In genomic region chr7:25705801-25706251, GRCm38 (mm10) we compare ENCODE assay signal across 9 mouse cellular contexts. TPM values are rescaled to one million over a fixed set of nuclear protein-coding genes. Genes with fewer than 3 reads are reported as not detected.
DNase-seq lines count a peak whose midpoint lies in the region; ATAC-seq lines count a peak whose summit lies in the region.
"Had no signal": no experiment of that assay in that cellular context is flagged by ENCODE, and none has a peak within 500 bp of the region (broad histone marks: within the 10 kb centered on the region; RNA-seq: fewer than 3 reads in every experiment).

No protein-coding gene starts in this region.

- H3K27me3 ChIP-seq in intestine, embryonic 16.5 days (replicated peaks; ENCODE audit: control insufficient read depth, insufficient read depth, low read length), result no peaks in the 10 kb centered on the region
- H3K27me3 ChIP-seq in limb, embryonic 10.5 days (ENCODE audit: low read depth, poor library complexity, severe bottlenecking), result peaks cover 29% of the 10 kb centered on the region

- peak; percentile 38 for ATAC-seq in intestine, embryonic 16.5 days
- peak; percentile 38 for ATAC-seq in megakaryocyte, adult 5-6 weeks (ENCODE audit: poor library complexity, severe bottlenecking)
- no peak for ATAC-seq in activated CD4-positive, CD25-positive, alpha-beta regulatory T cell, adult 4 months

- peak; percentile 56 to 67 for DNase-seq in left cerebral cortex, adult 18-20 months (ENCODE audit: low spot score in 2 of 2)
- DNase-seq in left cerebral cortex, adult 11 months (ENCODE audit: low spot score), result no peak
- no peak for DNase-seq in limb, embryonic 10.5 days (ENCODE audit: low spot score)
- DNase-seq in layer of hippocampus, adult 8-10 months (ENCODE audit: low spot score in 2 of 2), result no peak

- H3K4me1 ChIP-seq in brown adipose tissue, adult 24 weeks (ENCODE audit: control insufficient read depth, insufficient read depth, insufficient read length, low read length), result peaks cover 42% of the 10 kb centered on the region
- H3K4me1 ChIP-seq in intestine, embryonic 16.5 days (ENCODE audit: control insufficient read depth, insufficient read depth, low read length), result peaks cover 52% of the 10 kb centered on the region
- H3K4me1 ChIP-seq in limb, embryonic 10.5 days, result peaks cover 54% of the 10 kb centered on the region

- no peak overlapping the region for H3K4me2 ChIP-seq in intestine, embryonic 16.5 days (ENCODE audit: low read depth, low read length)

- WGBS in intestine, embryonic 16.5 days, result 42% methylated on average over 6 of the region's 6 CpGs
- WGBS in limb, embryonic 10.5 days, result 66% methylated on average over 6 of the region's 6 CpGs

- peak overlapping the region; percentile 97 for H3K27ac ChIP-seq in brown adipose tissue, adult 24 weeks (replicated peaks; ENCODE audit: low read depth, low read length)
- peak overlapping the region; percentile 77 for H3K27ac ChIP-seq in intestine, embryonic 16.5 days (ENCODE audit: low read length)
- no peak overlapping the region for H3K27ac ChIP-seq in limb, embryonic 10.5 days

- H3K4me3 ChIP-seq in brown adipose tissue, adult 24 weeks (ENCODE audit: insufficient read depth, low read depth, low read length), result no peak overlapping the region
- H3K4me3 ChIP-seq in intestine, embryonic 16.5 days (ENCODE audit: low read length), result no peak overlapping the region
- no peak overlapping the region for H3K4me3 ChIP-seq in limb, embryonic 10.5 days

- H3K36me3 ChIP-seq in intestine, embryonic 16.5 days (ENCODE audit: control insufficient read depth, insufficient read depth, low read length), result no peaks in the 10 kb centered on the region
- H3K36me3 ChIP-seq in limb, embryonic 10.5 days, result no peaks in the 10 kb centered on the region

- H3K9me3 ChIP-seq in intestine, embryonic 16.5 days (ENCODE audit: control insufficient read depth, low read length), result no peaks in the 10 kb centered on the region
- no peaks in the 10 kb centered on the region for H3K9me3 ChIP-seq in limb, embryonic 10.5 days (replicated peaks)

- no peak overlapping the region for H3K9ac ChIP-seq in intestine, embryonic 16.5 days (ENCODE audit: low read depth, low read length)

RNA-seq across cellular contexts. Expression of gene Ccdc97, which starts 13.1 kb away (rescaled TPM):
- total RNA-seq in left cerebral cortex, adult 18-20 months (2021), result 10 to 100 TPM; 59.8 to 61.4 TPM
- polyA plus RNA-seq in brown adipose tissue, adult 24 weeks (2012; ENCODE audit: insufficient read depth, insufficient read length, missing spikeins), result 16.9 and 17.0 TPM in 2 replicates
- 21.6 and 22.0 TPM in 2 replicates for polyA plus RNA-seq in intestine, embryonic 16.5 days (2015; fragmentation: Nextera tagmentation; extraction: Ambion mirVana)
- 30.5 and 30.9 TPM in 2 replicates for total RNA-seq in megakaryocyte, adult 5-6 weeks (2015)
- total RNA-seq in megakaryocyte, adult 5-6 weeks (2017), result 18.3 and 22.9 TPM in 2 replicates
- 31.5 and 32.3 TPM in 2 replicates for polyA plus RNA-seq in limb, embryonic 10.5 days (2016; fragmentation: Nextera tagmentation; extraction: Ambion mirVana)
- total RNA-seq in layer of hippocampus, adult 8-10 months (2022), result 10 to 100 TPM; 60.6 to 64.6 (median 62.8) TPM
- 10 to 100 TPM; 31.1 to 46.9 TPM for polyA plus RNA-seq in activated CD4-positive, CD25-positive, alpha-beta regulatory T cell, adult 4 months (2017; shearing (Covaris generic))

RNA-seq across cellular contexts. Expression of gene Tgfb1, which starts 19.0 kb away (rescaled TPM):
- 1 to 10 TPM; 7.9 to 9.2 TPM for total RNA-seq in left cerebral cortex, adult 18-20 months (2021)
- 11.7 and 13.2 TPM in 2 replicates for polyA plus RNA-seq in brown adipose tissue, adult 24 weeks (2012; ENCODE audit: insufficient read depth, insufficient read length, missing spikeins)
- 1.4 and 1.8 TPM in 2 replicates for polyA plus RNA-seq in intestine, embryonic 16.5 days (2015; fragmentation: Nextera tagmentation; extraction: Ambion mirVana)
- 281 and 286 TPM in 2 replicates for total RNA-seq in megakaryocyte, adult 5-6 weeks (2015)
- total RNA-seq in megakaryocyte, adult 5-6 weeks (2017), result 42.2 and 47.4 TPM in 2 replicates
- polyA plus RNA-seq in limb, embryonic 10.5 days (2016; fragmentation: Nextera tagmentation; extraction: Ambion mirVana), result 1.4 and 1.6 TPM in 2 replicates
- 10 to 100 TPM in 2 of 4 experiments, 1 to 10 TPM in 2; 7.2 to 26.4 (median 15.7) TPM for total RNA-seq in layer of hippocampus, adult 8-10 months (2022)
- polyA plus RNA-seq in activated CD4-positive, CD25-positive, alpha-beta regulatory T cell, adult 4 months (2017; shearing (Covaris generic)), result 1 to 10 TPM; 4.7 to 8.6 TPM

RNA-seq across cellular contexts. Expression of gene B9d2, which starts 25.2 kb away (rescaled TPM):
- total RNA-seq in left cerebral cortex, adult 18-20 months (2021), result 10 to 100 TPM; 22.9 to 24.3 TPM
- polyA plus RNA-seq in brown adipose tissue, adult 24 weeks (2012; ENCODE audit: insufficient read depth, insufficient read length, missing spikeins), result 8.8 and 10.9 TPM in 2 replicates
- polyA plus RNA-seq in intestine, embryonic 16.5 days (2015; fragmentation: Nextera tagmentation; extraction: Ambion mirVana), result 21.4 and 22.5 TPM in 2 replicates
- total RNA-seq in megakaryocyte, adult 5-6 weeks (2015), result 24.8 and 32.0 TPM in 2 replicates
- 26.7 and 44.6 TPM in 2 replicates for total RNA-seq in megakaryocyte, adult 5-6 weeks (2017)
- polyA plus RNA-seq in limb, embryonic 10.5 days (2016; fragmentation: Nextera tagmentation; extraction: Ambion mirVana), result 33.0 and 37.7 TPM in 2 replicates
- 10 to 100 TPM; 21.0 to 23.9 (median 21.8) TPM for total RNA-seq in layer of hippocampus, adult 8-10 months (2022)
- polyA plus RNA-seq in activated CD4-positive, CD25-positive, alpha-beta regulatory T cell, adult 4 months (2017; shearing (Covaris generic)), result 10 to 100 TPM; 54.0 to 70.8 TPM

RNA-seq across cellular contexts. Expression of gene Tmem91, which starts 30.9 kb away (rescaled TPM):
- 10 to 100 TPM; 23.6 to 26.5 TPM for total RNA-seq in left cerebral cortex, adult 18-20 months (2021)
- polyA plus RNA-seq in brown adipose tissue, adult 24 weeks (2012; ENCODE audit: insufficient read depth, insufficient read length, missing spikeins), result not detected in 2 replicates
- polyA plus RNA-seq in intestine, embryonic 16.5 days (2015; fragmentation: Nextera tagmentation; extraction: Ambion mirVana), result 1.6 and 2.1 TPM in 2 replicates
- total RNA-seq in megakaryocyte, adult 5-6 weeks (2015), result 0.68 and 0.91 TPM in 2 replicates
- not detected in 2 replicates for total RNA-seq in megakaryocyte, adult 5-6 weeks (2017)
- polyA plus RNA-seq in limb, embryonic 10.5 days (2016; fragmentation: Nextera tagmentation; extraction: Ambion mirVana), result 2.9 and 3.4 TPM in 2 replicates
- 10 to 100 TPM; 10.8 to 16.2 (median 15.1) TPM for total RNA-seq in layer of hippocampus, adult 8-10 months (2022)
- 10 to 100 TPM; 10.4 to 11.6 TPM for polyA plus RNA-seq in activated CD4-positive, CD25-positive, alpha-beta regulatory T cell, adult 4 months (2017; shearing (Covaris generic))
- total RNA-seq: gastrocnemius, postnatal 36 days had no signal

RNA-seq across cellular contexts. Expression of gene Exosc5, which starts 46.9 kb away (rescaled TPM):
- 10 to 100 TPM; 23.5 to 24.4 TPM for total RNA-seq in left cerebral cortex, adult 18-20 months (2021)
- 38.1 and 39.7 TPM in 2 replicates for polyA plus RNA-seq in brown adipose tissue, adult 24 weeks (2012; ENCODE audit: insufficient read depth, insufficient read length, missing spikeins)
- 82.6 and 87.2 TPM in 2 replicates for polyA plus RNA-seq in intestine, embryonic 16.5 days (2015; fragmentation: Nextera tagmentation; extraction: Ambion mirVana)
- 31.5 and 33.7 TPM in 2 replicates for total RNA-seq in megakaryocyte, adult 5-6 weeks (2015)
- total RNA-seq in megakaryocyte, adult 5-6 weeks (2017), result 19.4 and 20.9 TPM in 2 replicates
- 88.3 and 109 TPM in 2 replicates for polyA plus RNA-seq in limb, embryonic 10.5 days (2016; fragmentation: Nextera tagmentation; extraction: Ambion mirVana)
- 10 to 100 TPM; 23.1 to 32.2 (median 27.5) TPM for total RNA-seq in layer of hippocampus, adult 8-10 months (2022)
- polyA plus RNA-seq in activated CD4-positive, CD25-positive, alpha-beta regulatory T cell, adult 4 months (2017; shearing (Covaris generic)), result 100 to 1,000 TPM in 1 of 2 experiments, 10 to 100 TPM in 1; 94.5 to 110 TPM

Comparison
In these comparisons a context has a peak if more than half of its experiments do, and no peak if none do; other contexts are left out.
1. DNase-seq: peak in left cerebral cortex, adult 18-20 months (2 of 2); none in left cerebral cortex, adult 11 months (single experiment), limb, embryonic 10.5 days (single experiment) and layer of hippocampus, adult 8-10 months (0 of 2).